Mouse (Mus musculus) neural tube, embryonic 12.5 days (tissue): ENCODE data around the gene Ctla4. TPM values are rescaled to one million over a fixed set of nuclear protein-coding genes. Genes with fewer than 3 reads are reported as not detected.

Experiments
- ATAC-seq: fragments of 200-750 bp; cut with Nextera tagmentation; 2 replicates; pipeline ENCODE4 v1.8.0; 2017; ENCODE audit warnings: low read depth, mild to moderate bottlenecking, moderate TSS enrichment, moderate library complexity; ENCODE audit not compliant: low FRiP score
- H3K27ac ChIP-seq: fragments of 300-500 bp; sonication (generic); 2 replicates; pipeline ENCODE4 v1.5.1; 2016
- H3K27me3 ChIP-seq: fragments of 300-500 bp; sonication (generic); replicated peaks from 2 replicates; pipeline ENCODE4 v1.6.1; 2016; ENCODE audit warnings: mild to moderate bottlenecking
- H3K36me3 ChIP-seq: fragments of 300-500 bp; sonication (generic); 2 replicates; pipeline ENCODE4 v1.6.1; 2016; ENCODE audit warnings: mild to moderate bottlenecking
- H3K4me1 ChIP-seq: fragments of 300-500 bp; sonication (generic); 2 replicates; pipeline ENCODE4 v1.6.1; 2016
- H3K4me2 ChIP-seq: fragments of 300-500 bp; sonication (generic); replicated peaks from 2 replicates; pipeline ENCODE4 v1.6.1; 2016; ENCODE audit warnings: mild to moderate bottlenecking
- H3K4me3 ChIP-seq: fragments of 300-500 bp; sonication (generic); 2 replicates; pipeline ENCODE4 v1.5.1; 2016
- H3K9ac ChIP-seq: fragments of 300-500 bp; sonication (generic); 2 replicates; pipeline ENCODE4 v1.6.1; 2016; ENCODE audit warnings: mild to moderate bottlenecking
- H3K9me3 ChIP-seq: fragments of 300-500 bp; sonication (generic); 2 replicates; pipeline ENCODE4 v1.6.1; 2016; ENCODE audit warnings: mild to moderate bottlenecking
- WGBS: fragments of 180-500 bp; shearing (Covaris S2); methylation state at CpG from one replicate; pipeline ENCODE4 v1.1.7; 2016; 5-methylcytosine and 5-hydroxymethylcytosine counted together
- polyA plus RNA-seq: library from polyadenylated mRNA; unstranded; fragments of >200 nt; fragmentation: Nextera tagmentation; extraction: Ambion mirVana; gene quantifications from 2 replicates; pipeline ENCODE4 v1.2.1, GENCODE M21; 2016

Gene Ctla4
- polyA plus RNA-seq, 1 experiment from 2014 or later: not detected

- Histone ChIP-seq H3K4me3 (no peak overlapping the region), H3K4me2 (no peak overlapping the region), H3K27ac (no peak overlapping the region), H3K4me1 (no peaks in the 10 kb centered on the region), H3K9ac (no peak overlapping the region), H3K36me3 (no peaks in the 10 kb centered on the region), H3K9me3 (no peaks in the 10 kb centered on the region), H3K27me3 (no peaks in the 10 kb centered on the region)
- WGBS: 84% methylated on average over 6 of the region's 6 CpGs
- ATAC-seq: no peak
Measured at GRCm38 (mm10) chr1:60956196-60956595, 69.4 kb downstream of the Ctla4 start.

GRCm38 (mm10) chr1:60958287-60958686 lies 71.5 kb downstream of the Ctla4 start:
- H3K9me3 ChIP-seq: no peaks in the 10 kb centered on the region
- no peak overlapping the region for H3K4me3 ChIP-seq
- H3K4me1 ChIP-seq: no peaks in the 10 kb centered on the region
- WGBS: 86% methylated on average over 1 of the region's 1 CpGs
- no peak overlapping the region for H3K4me2 ChIP-seq
- H3K27ac ChIP-seq: no peak overlapping the region
- no peak for ATAC-seq
- no peak overlapping the region for H3K9ac ChIP-seq
- no peaks in the 10 kb centered on the region for H3K36me3 ChIP-seq
- H3K27me3 ChIP-seq: no peaks in the 10 kb centered on the region

DNA sequence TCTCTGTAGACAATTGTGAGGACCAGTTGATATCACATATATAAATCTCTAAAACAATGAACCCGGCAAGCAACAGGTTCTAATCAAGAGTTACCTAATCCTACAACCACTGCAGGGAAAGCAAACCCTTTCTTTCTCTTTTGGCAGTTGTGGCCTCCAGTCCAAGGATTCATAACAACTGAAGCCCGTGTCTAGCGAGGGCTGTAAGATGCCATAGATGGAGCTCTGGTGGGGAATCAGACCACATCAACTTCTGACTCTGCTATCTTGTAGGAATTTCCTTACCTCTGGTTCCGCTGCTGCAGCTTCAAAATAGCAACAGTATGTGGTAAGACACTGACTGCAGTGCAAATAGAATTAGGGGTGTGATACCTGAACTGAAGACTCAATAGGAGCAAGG lies 72.4 kb downstream of the Ctla4 start:
- WGBS: 95% methylated on average over 4 of the region's 4 CpGs
- Histone ChIP-seq H3K27ac (no peak overlapping the region), H3K4me1 (no peaks in the 10 kb centered on the region), H3K9me3 (no peaks in the 10 kb centered on the region), H3K4me3 (no peak overlapping the region), H3K4me2 (no peak overlapping the region), H3K9ac (no peak overlapping the region), H3K36me3 (no peaks in the 10 kb centered on the region), H3K27me3 (no peaks in the 10 kb centered on the region)
- ATAC-seq: no peak

DNA sequence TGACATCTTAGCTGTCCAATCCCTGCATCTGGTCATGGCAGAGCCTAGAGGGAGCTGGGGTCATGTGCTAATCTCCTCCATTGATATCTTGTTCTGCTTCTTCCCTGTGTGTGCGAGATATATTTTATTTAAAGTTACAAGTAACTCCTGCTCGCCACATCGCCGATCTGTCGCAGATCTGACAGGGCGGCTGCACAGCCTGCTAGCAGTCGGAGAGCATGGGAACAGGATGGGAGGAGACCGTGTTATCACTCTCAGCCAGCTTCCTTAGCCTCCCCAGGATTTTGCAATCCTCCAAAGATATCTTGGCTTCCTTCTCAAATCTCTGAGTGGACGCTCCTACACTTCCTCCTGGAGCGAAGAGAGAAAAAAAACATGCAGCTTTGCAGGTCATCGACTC lies 73.7 kb downstream of the Ctla4 start:
- no peak overlapping the region for H3K4me2 ChIP-seq
- no peaks in the 10 kb centered on the region for H3K4me1 ChIP-seq
- WGBS: 87% methylated on average over 11 of the region's 11 CpGs
- ATAC-seq: no peak
- no peak overlapping the region for H3K9ac ChIP-seq
- H3K27me3 ChIP-seq: no peaks in the 10 kb centered on the region
- no peaks in the 10 kb centered on the region for H3K36me3 ChIP-seq
- H3K4me3 ChIP-seq: no peak overlapping the region
- no peaks in the 10 kb centered on the region for H3K9me3 ChIP-seq
- H3K27ac ChIP-seq: no peak overlapping the region

- Histone ChIP-seq H3K9me3 (no peaks in the 10 kb centered on the region), H3K9ac (no peak overlapping the region), H3K4me3 (no peak overlapping the region), H3K4me1 (no peaks in the 10 kb centered on the region), H3K4me2 (no peak overlapping the region), H3K27me3 (no peaks in the 10 kb centered on the region), H3K27ac (no peak overlapping the region), H3K36me3 (no peaks in the 10 kb centered on the region)
- WGBS: 27% methylated on average over 4 of the region's 4 CpGs
- ATAC-seq: no peak
Measured at GRCm38 (mm10) chr1:60961080-60961479, 74.3 kb downstream of the Ctla4 start.

DNA sequence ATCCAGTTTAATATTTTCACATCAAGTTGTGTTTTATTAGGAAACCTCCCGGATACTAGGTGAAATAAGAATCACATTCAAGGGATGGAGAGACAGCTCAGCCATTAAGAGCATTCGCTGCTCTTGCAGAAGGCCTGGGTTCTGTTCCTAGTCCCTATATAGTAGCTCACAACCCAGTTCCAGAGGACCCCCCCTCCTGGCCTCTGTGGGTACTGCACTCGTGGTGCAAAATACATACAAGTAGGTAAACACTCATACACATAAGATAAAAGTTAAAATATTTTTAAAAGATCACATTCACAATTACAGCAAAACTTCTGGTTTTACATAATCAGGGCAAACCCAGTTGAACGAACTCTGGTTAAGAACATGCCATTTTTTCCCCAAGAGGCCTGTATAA lies 75.3 kb downstream of the Ctla4 start:
- Histone ChIP-seq H3K4me1 (no peaks in the 10 kb centered on the region), H3K27ac (no peak overlapping the region), H3K36me3 (no peaks in the 10 kb centered on the region), H3K4me3 (no peak overlapping the region), H3K9me3 (no peaks in the 10 kb centered on the region), H3K4me2 (no peak overlapping the region), H3K9ac (no peak overlapping the region), H3K27me3 (no peaks in the 10 kb centered on the region)
- 90% methylated on average over 4 of the region's 4 CpGs for WGBS
- no peak for ATAC-seq

Other genes with a start within 250 kb of the Ctla4 start
- 0.14 and 0.26 TPM in 2 replicates for gene Cd28, start 170.2 kb upstream of the Ctla4 start, polyA plus RNA-seq
- 0.08 and 0.24 TPM in 2 replicates for gene Icos, start 90.9 kb downstream of the Ctla4 start, polyA plus RNA-seq